Mouse (Mus musculus) limb, embryonic 13.5 days (tissue): ENCODE data around the gene Ifngr1. TPM values are rescaled to one million over a fixed set of nuclear protein-coding genes. Genes with fewer than 3 reads are reported as not detected.
A peak's percentile ranks its signal among the peaks of the same experiment; 100 is the strongest.

Source experiments
- ATAC-seq: fragments of 200-750 bp; cut with Nextera tagmentation; 2 replicates; pipeline ENCODE4 v1.8.0; 2017; ENCODE audit warnings: low read depth, moderate number of reproducible peaks, moderate TSS enrichment; ENCODE audit not compliant: low FRiP score
- H3K27ac ChIP-seq: fragments of 300-500 bp; sonication (generic); 2 replicates; pipeline ENCODE4 v1.5.1; 2015; ENCODE audit warnings: inconsistent platforms, mild to moderate bottlenecking, moderate library complexity
- H3K27me3 ChIP-seq: fragments of 300-500 bp; sonication (generic); 2 replicates; pipeline ENCODE4 v1.6.1; 2015; ENCODE audit warnings: mild to moderate bottlenecking, inconsistent platforms
- H3K36me3 ChIP-seq: fragments of 300-500 bp; sonication (generic); 2 replicates; pipeline ENCODE4 v1.6.1; 2015; ENCODE audit warnings: inconsistent platforms, mild to moderate bottlenecking, moderate library complexity
- H3K4me1 ChIP-seq: fragments of 300-500 bp; sonication (generic); 2 replicates; pipeline ENCODE4 v1.6.1; 2015; ENCODE audit warnings: inconsistent platforms
- H3K4me2 ChIP-seq: fragments of 300-500 bp; sonication (generic); replicated peaks from 2 replicates; pipeline ENCODE4 v1.6.1; 2015; ENCODE audit warnings: inconsistent platforms, mild to moderate bottlenecking, moderate library complexity
- H3K4me3 ChIP-seq: fragments of 300-500 bp; sonication (generic); 2 replicates; pipeline ENCODE4 v1.5.1; 2015; ENCODE audit warnings: moderate library complexity, mild to moderate bottlenecking, inconsistent platforms
- H3K9ac ChIP-seq: fragments of 300-500 bp; sonication (generic); 2 replicates; pipeline ENCODE4 v1.6.1; 2015; ENCODE audit warnings: mild to moderate bottlenecking, inconsistent platforms
- H3K9me3 ChIP-seq: fragments of 300-500 bp; sonication (generic); 2 replicates; pipeline ENCODE4 v1.6.1; 2016; ENCODE audit warnings: inconsistent platforms
- WGBS: fragments of 180-500 bp; shearing (Covaris S2); methylation state at CpG from one replicate; pipeline ENCODE4 v1.1.7; 2015; 5-methylcytosine and 5-hydroxymethylcytosine counted together
- polyA plus RNA-seq: library from polyadenylated mRNA; unstranded; fragments of >200 nt; fragmentation: Nextera tagmentation; extraction: Ambion mirVana; gene quantifications from 2 replicates; pipeline ENCODE4 v1.2.1, GENCODE M21; 2015

Gene Ifngr1
- 44.0 and 45.0 TPM in 2 replicates for polyA plus RNA-seq

DNA sequence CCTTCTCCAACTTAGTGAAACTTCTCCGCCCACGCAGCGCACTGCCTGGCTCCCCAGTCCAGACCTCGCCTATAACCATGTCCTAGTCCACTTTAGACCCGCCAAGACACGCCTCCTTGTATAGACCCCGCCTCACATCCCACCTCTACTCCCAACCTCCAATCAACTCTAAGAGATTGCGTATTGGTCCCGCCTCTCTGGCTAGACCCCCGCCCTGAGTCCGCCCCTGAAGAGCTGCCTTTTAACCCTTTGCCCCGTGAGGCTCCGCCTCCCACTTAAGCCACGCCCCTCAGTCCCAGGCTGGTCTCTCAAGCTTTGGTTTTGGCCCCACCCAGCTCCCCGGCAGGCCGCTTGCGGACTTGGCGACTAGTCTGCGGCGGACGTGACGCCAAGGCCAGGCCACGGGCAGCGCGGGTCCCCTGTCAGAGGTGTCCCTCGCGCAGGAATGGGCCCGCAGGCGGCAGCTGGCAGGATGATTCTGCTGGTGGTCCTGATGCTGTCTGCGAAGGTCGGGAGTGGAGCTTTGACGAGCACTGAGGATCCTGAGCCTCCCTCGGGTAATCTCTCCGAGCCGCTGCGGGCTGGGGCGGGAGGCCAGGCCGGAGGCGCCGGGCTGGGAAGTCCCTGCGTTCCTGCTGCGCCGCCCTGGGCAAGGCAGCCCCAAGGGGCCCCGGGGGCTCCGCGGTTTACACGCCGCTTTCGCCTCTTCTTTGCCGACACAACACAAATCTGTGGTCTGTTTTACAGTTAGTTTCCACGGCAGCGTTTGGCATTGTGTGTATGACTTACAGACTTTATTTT, at the start of gene Ifngr1:
Gene Ifngr1 (plus strand): TSS at position 309 of the 801 bp plus-strand sequence.
- H3K4me3 ChIP-seq: peak within 1 kb of the TSS; percentile 78
- H3K36me3 ChIP-seq: no peaks in the 10 kb centered on the region
- H3K4me1 ChIP-seq: peaks cover 22% of the 10 kb centered on the region
- H3K9ac ChIP-seq: peak within 1 kb of the TSS; percentile 87
- no peaks in the 10 kb centered on the region for H3K27me3 ChIP-seq
- under 1% methylated on average over 51 of the region's 52 CpGs for WGBS
- peak within 1 kb of the TSS; percentile 73 for H3K27ac ChIP-seq
- peak; percentile 99 for ATAC-seq
- peak within 1 kb of the TSS; percentile 75 for H3K4me2 ChIP-seq
- H3K9me3 ChIP-seq: no peaks in the 10 kb centered on the region

DNA sequence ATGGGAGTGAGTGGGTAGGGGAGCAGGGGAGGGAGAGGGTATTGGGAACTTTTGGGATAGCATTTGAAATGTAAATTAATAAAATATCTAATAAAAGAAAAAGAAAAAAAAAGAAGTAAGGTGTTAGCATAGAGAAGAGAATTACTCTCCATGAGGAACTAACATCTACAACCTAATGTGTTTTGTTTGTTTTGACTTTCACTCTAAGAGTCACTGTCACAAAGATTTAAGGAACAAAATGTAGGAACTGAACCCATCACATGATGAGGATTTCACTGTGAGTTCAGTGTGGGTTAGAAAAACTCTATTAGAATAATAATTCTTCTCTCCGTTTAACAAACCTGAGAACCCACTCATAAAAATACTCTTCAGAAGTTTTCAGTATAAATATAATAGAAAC, 44.9 kb upstream of the Ifngr1 start:
- no peak overlapping the region for H3K4me3 ChIP-seq
- 93% methylated on average over 1 of the region's 1 CpGs for WGBS
- no peak overlapping the region for H3K4me2 ChIP-seq
- H3K4me1 ChIP-seq: no peaks in the 10 kb centered on the region
- H3K27me3 ChIP-seq: no peaks in the 10 kb centered on the region
- H3K9me3 ChIP-seq: no peaks in the 10 kb centered on the region
- H3K36me3 ChIP-seq: no peaks in the 10 kb centered on the region
- ATAC-seq: no peak
- no peak overlapping the region for H3K27ac ChIP-seq
- no peak overlapping the region for H3K9ac ChIP-seq

DNA sequence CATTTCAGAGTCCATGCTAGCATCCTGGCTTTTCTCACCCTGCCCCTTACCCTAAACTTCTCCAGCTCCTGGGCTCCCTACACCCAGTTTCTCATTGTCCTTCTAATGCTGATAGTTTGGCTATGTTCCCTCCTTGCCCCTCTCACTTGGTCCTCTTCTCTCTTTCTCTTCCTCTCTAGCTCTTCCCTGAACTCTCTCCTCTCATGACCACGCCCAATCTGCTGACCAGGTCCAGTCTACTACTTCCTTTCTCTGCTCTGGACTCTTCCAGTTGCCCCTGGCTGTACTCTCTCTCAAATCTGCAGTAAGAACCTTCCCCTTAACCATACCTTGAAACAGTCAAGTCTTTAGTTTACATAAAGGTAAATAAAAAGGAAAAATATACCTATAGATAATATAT, 43.7 kb upstream of the Ifngr1 start:
- no peak overlapping the region for H3K4me3 ChIP-seq
- no peaks in the 10 kb centered on the region for H3K9me3 ChIP-seq
- no peaks in the 10 kb centered on the region for H3K36me3 ChIP-seq
- H3K9ac ChIP-seq: no peak overlapping the region
- ATAC-seq: no peak
- H3K27ac ChIP-seq: no peak overlapping the region
- no peaks in the 10 kb centered on the region for H3K4me1 ChIP-seq
- H3K27me3 ChIP-seq: no peaks in the 10 kb centered on the region
- 74% methylated on average over 1 of the region's 1 CpGs for WGBS
- H3K4me2 ChIP-seq: no peak overlapping the region

DNA sequence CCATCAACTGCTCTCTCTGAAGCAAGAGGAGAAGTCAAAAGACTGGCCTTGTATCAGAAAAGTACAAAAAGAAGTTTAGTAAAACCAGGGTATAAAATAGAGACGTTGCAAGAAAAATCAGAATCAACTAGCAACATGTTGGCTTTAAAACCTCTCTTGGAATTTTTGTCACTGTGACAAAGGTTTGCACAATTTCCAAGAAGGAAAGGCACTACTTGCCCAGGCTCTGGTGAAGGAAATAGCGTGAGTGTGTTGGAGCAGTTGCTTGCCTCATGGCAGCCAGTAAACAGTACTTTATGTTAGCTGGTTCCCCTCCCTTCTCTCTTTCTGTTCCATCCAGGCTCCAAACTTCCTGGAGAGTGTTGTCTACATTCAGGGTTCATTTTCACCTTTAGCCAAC, 43.3 kb upstream of the Ifngr1 start:
- ATAC-seq: no peak
- Histone ChIP-seq H3K4me1 (no peaks in the 10 kb centered on the region), H3K4me2 (no peak overlapping the region), H3K9me3 (no peaks in the 10 kb centered on the region), H3K9ac (no peak overlapping the region), H3K27ac (no peak overlapping the region), H3K27me3 (no peaks in the 10 kb centered on the region), H3K36me3 (no peaks in the 10 kb centered on the region), H3K4me3 (no peak overlapping the region)
- WGBS: 83% methylated on average over 2 of the region's 2 CpGs

DNA sequence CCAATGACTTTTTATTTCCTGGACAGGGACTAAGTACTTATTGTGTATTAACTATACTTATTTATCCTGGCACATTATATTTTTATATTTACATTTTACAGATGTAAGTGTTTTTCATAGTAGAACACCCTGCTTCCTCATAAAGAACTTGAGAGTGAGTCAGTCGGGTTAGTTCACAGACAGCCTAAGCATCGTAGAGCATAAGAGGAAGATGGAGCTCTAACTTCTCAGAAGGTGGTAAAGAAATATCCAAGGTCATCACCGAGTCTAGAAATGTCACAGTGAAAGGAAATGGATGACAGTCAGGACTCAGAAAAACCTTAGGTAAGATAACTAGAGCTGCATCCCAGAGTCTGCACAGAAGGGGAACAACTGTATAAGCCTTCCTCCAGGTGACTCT, 40.2 kb upstream of the Ifngr1 start:
- no peak for ATAC-seq
- no peaks in the 10 kb centered on the region for H3K9me3 ChIP-seq
- H3K27me3 ChIP-seq: no peaks in the 10 kb centered on the region
- WGBS: 90% methylated on average over 3 of the region's 3 CpGs
- H3K27ac ChIP-seq: no peak overlapping the region
- H3K9ac ChIP-seq: no peak overlapping the region
- H3K4me1 ChIP-seq: no peaks in the 10 kb centered on the region
- no peak overlapping the region for H3K4me3 ChIP-seq
- H3K4me2 ChIP-seq: no peak overlapping the region
- H3K36me3 ChIP-seq: no peaks in the 10 kb centered on the region

DNA sequence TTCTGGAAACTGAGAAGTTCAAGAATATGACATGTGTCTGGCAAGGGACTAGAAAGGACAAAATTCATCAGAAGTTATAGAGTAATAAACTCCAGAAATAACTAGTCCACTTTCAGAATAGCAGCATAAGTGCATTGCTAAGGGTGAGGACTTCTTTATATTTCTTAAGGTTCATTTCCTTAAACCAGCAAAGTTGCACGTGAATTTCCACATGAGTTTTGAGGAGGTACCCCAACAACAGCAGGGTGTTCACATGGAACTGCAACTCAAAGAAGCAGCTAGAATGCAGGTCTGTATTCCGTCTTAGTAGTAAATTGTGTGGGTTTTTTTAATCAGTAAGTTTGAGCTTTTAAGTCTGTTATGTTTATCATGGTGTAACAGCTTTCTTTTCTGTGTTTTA, 37.9 kb upstream of the Ifngr1 start:
- no peaks in the 10 kb centered on the region for H3K36me3 ChIP-seq
- 68% methylated on average over 2 of the region's 2 CpGs for WGBS
- H3K27me3 ChIP-seq: no peaks in the 10 kb centered on the region
- no peak overlapping the region for H3K4me2 ChIP-seq
- no peak for ATAC-seq
- no peak overlapping the region for H3K4me3 ChIP-seq
- no peaks in the 10 kb centered on the region for H3K9me3 ChIP-seq
- H3K4me1 ChIP-seq: no peaks in the 10 kb centered on the region
- no peak overlapping the region for H3K27ac ChIP-seq
- no peak overlapping the region for H3K9ac ChIP-seq

DNA sequence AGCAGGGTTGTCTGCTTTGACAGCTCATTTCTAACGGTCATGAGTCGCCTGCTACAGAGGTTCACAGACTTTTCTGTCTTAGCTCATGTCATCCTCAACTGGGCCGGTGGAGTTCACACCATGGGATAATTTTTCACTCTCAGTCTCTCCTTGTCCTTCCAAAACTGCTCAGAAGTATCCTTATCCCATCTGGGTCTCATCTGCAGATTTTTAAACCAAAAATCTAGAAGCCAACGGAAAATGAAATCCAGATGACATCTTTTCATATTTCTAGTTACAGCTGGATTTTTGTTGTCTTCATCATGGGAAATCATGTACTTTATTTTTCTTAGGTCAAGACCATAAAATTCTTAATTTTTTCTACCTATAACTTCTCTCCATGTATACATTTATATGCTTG, 34.1 kb upstream of the Ifngr1 start:
- WGBS: 79% methylated on average over 4 of the region's 4 CpGs
- no peak overlapping the region for H3K4me3 ChIP-seq
- H3K9me3 ChIP-seq: no peaks in the 10 kb centered on the region
- no peaks in the 10 kb centered on the region for H3K36me3 ChIP-seq
- ATAC-seq: no peak
- no peak overlapping the region for H3K9ac ChIP-seq
- H3K27ac ChIP-seq: no peak overlapping the region
- no peaks in the 10 kb centered on the region for H3K27me3 ChIP-seq
- no peak overlapping the region for H3K4me2 ChIP-seq
- no peaks in the 10 kb centered on the region for H3K4me1 ChIP-seq

DNA sequence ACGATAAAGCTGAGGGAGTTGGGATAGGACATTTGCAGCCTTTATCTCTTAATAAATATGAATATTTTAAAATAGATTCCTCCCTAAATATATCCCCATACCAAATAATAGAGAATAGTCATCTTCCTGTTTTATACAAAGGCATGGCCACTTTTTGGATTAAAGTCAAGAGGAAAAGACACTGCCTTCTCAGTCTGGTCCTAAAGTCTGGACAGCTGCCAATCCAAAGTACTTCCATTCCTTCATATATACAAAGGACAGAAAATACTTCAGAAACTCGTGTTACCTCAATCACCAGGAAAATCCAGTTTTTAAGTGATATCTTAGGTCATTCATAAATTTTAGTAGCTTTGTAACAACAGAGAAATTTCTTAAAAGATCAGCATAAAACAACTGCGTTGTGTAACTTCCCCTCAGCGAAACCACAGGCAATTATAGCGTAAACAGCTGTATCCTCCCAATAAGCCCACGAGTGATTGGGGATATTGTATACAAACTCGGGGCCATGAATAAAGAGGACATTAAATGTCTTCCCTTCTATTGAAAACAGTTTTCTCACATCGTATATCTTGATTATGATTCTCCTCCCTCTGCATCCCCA, 32.1 kb upstream of the Ifngr1 start:
- Histone ChIP-seq H3K4me2 (no peak overlapping the region), H3K27me3 (no peaks in the 10 kb centered on the region), H3K9ac (no peak overlapping the region), H3K36me3 (no peaks in the 10 kb centered on the region), H3K9me3 (no peaks in the 10 kb centered on the region), H3K4me3 (no peak overlapping the region), H3K4me1 (no peaks in the 10 kb centered on the region), H3K27ac (no peak overlapping the region)
- 67% methylated on average over 8 of the region's 8 CpGs for WGBS
- no peak for ATAC-seq

DNA sequence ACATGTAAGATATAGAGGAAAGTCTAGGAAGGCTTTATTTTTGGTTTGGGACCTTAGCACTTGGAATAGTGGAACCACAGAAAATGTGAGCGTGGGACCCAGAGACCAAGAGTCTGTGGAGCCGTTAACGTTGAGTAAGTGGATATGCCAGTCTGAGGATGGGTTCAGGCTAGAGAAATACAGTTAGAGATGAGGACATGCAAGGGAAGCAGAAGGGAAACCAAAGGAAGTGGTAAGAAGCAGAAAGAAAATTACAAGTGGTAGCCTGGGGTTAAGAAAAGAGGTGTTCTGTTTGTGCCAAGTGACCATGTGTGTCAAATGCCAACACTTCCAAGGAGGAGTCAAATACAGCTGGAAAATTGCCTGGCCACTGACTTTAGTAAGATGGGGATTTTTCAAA, 29.2 kb upstream of the Ifngr1 start:
- 98% methylated on average over 3 of the region's 3 CpGs for WGBS
- no peaks in the 10 kb centered on the region for H3K36me3 ChIP-seq
- no peaks in the 10 kb centered on the region for H3K4me1 ChIP-seq
- no peak overlapping the region for H3K27ac ChIP-seq
- H3K4me2 ChIP-seq: no peak overlapping the region
- H3K4me3 ChIP-seq: no peak overlapping the region
- no peak for ATAC-seq
- H3K27me3 ChIP-seq: no peaks in the 10 kb centered on the region
- no peak overlapping the region for H3K9ac ChIP-seq
- H3K9me3 ChIP-seq: no peaks in the 10 kb centered on the region

DNA sequence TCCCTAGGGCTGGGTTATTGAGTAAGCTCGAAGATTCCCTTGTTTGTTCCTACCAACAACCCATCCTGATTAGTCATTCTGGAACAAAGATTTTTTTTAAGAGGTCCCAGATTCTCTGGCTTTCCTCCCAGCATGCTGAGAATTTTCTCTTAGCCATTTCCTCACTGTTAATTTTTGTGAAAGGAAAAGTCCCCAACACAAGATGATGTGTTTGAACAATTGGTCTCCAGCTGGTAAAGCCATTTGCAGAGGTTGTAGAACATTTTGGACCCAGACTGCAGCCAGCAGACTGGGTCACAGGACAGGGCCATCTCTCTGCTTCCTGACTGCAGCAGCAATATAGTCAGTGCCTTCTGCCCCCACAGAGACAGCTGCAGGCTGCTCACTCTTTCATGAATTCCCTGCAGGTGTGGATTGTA, 28.3 kb upstream of the Ifngr1 start:
- H3K4me1 ChIP-seq: no peaks in the 10 kb centered on the region
- no peaks in the 10 kb centered on the region for H3K9me3 ChIP-seq
- H3K27me3 ChIP-seq: no peaks in the 10 kb centered on the region
- no peak overlapping the region for H3K9ac ChIP-seq
- H3K4me3 ChIP-seq: no peak overlapping the region
- no peaks in the 10 kb centered on the region for H3K36me3 ChIP-seq
- no peak for ATAC-seq
- WGBS: 70% methylated on average over 1 of the region's 1 CpGs
- no peak overlapping the region for H3K27ac ChIP-seq
- no peak overlapping the region for H3K4me2 ChIP-seq

DNA sequence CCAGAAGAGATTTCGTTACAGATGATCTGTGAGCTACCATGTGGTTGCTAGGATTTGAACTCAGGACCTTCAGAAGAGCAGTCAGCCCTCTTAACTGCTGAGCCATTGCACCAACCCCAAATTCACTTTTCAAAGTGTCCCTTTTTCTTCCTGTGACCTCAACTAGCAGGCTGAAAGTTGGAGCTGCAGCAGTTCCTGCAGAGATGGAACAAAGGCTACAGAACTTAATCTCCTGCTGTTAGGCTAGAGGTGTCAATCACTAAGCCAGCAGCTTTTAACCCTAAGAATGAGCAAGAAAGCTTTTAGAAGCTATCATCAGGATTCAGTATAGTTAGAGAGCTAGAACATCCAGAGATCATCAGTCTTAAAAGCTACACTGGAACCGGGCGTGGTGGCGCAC, 24.3 kb upstream of the Ifngr1 start:
- 92% methylated on average over 4 of the region's 4 CpGs for WGBS
- Histone ChIP-seq H3K36me3 (no peaks in the 10 kb centered on the region), H3K4me3 (no peak overlapping the region), H3K27ac (no peak overlapping the region), H3K9ac (no peak overlapping the region), H3K27me3 (no peaks in the 10 kb centered on the region), H3K4me1 (no peaks in the 10 kb centered on the region), H3K4me2 (no peak overlapping the region), H3K9me3 (no peaks in the 10 kb centered on the region)
- ATAC-seq: no peak

DNA sequence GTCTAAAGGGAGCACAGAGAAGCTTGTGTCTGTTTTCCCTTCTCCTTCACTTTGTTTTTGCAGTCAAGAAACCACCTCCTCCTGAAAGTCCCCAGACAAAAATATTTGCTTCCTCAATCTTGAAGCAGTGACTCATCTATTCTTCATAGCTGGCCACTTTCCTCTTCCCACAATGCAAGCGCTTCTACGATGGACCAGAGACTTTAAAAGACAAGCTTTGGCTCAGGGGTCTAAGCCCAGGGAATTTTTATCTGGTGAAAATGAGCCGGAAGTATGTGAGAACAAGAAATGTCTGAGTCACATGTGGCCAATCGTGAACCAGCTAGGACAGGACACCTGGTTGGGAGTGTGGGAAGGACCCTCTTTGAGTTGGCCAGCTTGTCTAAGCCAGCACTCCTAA, 21.5 kb upstream of the Ifngr1 start:
- H3K9ac ChIP-seq: no peak overlapping the region
- no peak overlapping the region for H3K4me3 ChIP-seq
- no peaks in the 10 kb centered on the region for H3K4me1 ChIP-seq
- H3K4me2 ChIP-seq: no peak overlapping the region
- no peaks in the 10 kb centered on the region for H3K9me3 ChIP-seq
- no peaks in the 10 kb centered on the region for H3K36me3 ChIP-seq
- no peak overlapping the region for H3K27ac ChIP-seq
- ATAC-seq: no peak
- WGBS: 79% methylated on average over 4 of the region's 4 CpGs
- H3K27me3 ChIP-seq: no peaks in the 10 kb centered on the region

DNA sequence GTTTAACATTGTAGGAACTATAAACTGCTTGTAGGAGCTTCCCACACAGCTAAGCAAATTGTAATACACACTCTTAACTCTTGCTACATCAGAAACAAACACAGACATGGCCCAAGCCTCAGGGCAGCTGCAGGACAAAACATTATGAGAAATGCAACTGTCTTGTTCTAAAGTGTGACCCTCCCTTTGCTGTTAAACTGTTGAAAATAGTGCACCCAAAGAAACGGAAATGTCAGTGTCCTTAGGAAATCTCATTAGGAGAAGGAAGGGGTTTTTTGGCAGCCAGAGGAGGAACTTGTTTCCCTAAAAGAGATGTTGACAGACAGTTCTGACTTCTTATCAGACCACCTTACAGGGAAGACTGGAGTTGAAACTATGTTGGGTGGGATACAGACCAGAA, 21.0 kb upstream of the Ifngr1 start:
- no peak for ATAC-seq
- H3K27me3 ChIP-seq: no peaks in the 10 kb centered on the region

More for the DNA sequence above, 21.0 kb upstream of the Ifngr1 start:
- Histone ChIP-seq H3K4me3 (no peak overlapping the region), H3K4me2 (no peak overlapping the region), H3K9me3 (no peaks in the 10 kb centered on the region), H3K4me1 (no peaks in the 10 kb centered on the region), H3K27ac (no peak overlapping the region), H3K9ac (no peak overlapping the region), H3K36me3 (no peaks in the 10 kb centered on the region)
- WGBS: 68% methylated on average over 1 of the region's 1 CpGs
